Mouse (Mus musculus) ES-E14 (cell line): ENCODE results near the gene Aire.
"Not testable (repeated sequence)": the region's sequence is repeated elsewhere in the genome, so short reads cannot be mapped to it uniquely, and the experiment has no call there.

Experiments
- CHD2 ChIP-seq: IDR thresholded peaks from 2 replicates; pipeline ENCODE4 v1.6.1; 2014; ENCODE audit warnings: mild to moderate bottlenecking, low read depth, low read length, inconsistent platforms
- HCFC1 ChIP-seq: IDR thresholded peaks from 2 replicates; pipeline ENCODE4 v1.6.1; 2012; ENCODE audit warnings: low read length, inconsistent platforms, borderline replicate concordance; ENCODE audit not compliant: insufficient read depth
- MAFK ChIP-seq: IDR thresholded peaks from 2 replicates; pipeline ENCODE4 v1.6.1; 2014; ENCODE audit warnings: mild to moderate bottlenecking, low read depth, low read length, inconsistent platforms; ENCODE audit not compliant: insufficient read depth
- ZC3H11A ChIP-seq: IDR thresholded peaks from 2 replicates; pipeline ENCODE4 v1.6.1; 2012; ENCODE audit warnings: low read depth, mild to moderate bottlenecking, inconsistent platforms, low read length, borderline replicate concordance
- ZNF384 ChIP-seq: IDR thresholded peaks from 2 replicates; pipeline ENCODE4 v1.6.1; 2012; ENCODE audit warnings: low read depth, low read length, inconsistent platforms

DNA sequence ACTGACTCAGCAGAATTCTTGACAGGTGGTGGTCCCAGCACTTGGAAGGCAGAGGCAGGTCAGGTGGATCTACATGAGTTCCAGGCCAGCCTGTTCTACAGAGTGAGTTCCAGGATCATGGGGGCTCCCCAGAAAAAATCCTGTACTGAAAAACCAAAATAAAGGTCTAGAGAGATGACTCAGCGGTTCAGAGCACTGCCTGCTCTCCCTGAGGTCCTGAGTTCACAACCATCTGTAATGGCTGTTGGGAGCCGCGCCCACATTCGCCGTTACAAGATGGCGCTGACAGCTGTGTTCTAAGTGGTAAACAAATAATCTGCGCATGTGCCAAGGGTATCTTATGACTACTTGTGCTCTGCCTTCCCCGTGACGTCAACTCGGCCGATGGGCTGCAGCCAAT lies 23.4 kb downstream of the Aire start:
- TF ChIP-seq ZC3H11A, ZNF384, HCFC1, MAFK, CHD2: not testable (repeated sequence)
